Mouse (Mus musculus): Measurements from ENCODE around the gene Yipf2. TPM values are rescaled to one million over a fixed set of nuclear protein-coding genes. Genes with fewer than 3 reads are reported as not detected.
"Not testable (repeated sequence)": the region's sequence is repeated elsewhere in the genome, so short reads cannot be mapped to it uniquely, and the experiment has no call there.

Yipf2 gene
- total RNA-seq, 2 experiments from 2014 or later: 7.0 to 9.9 TPM

DNA sequence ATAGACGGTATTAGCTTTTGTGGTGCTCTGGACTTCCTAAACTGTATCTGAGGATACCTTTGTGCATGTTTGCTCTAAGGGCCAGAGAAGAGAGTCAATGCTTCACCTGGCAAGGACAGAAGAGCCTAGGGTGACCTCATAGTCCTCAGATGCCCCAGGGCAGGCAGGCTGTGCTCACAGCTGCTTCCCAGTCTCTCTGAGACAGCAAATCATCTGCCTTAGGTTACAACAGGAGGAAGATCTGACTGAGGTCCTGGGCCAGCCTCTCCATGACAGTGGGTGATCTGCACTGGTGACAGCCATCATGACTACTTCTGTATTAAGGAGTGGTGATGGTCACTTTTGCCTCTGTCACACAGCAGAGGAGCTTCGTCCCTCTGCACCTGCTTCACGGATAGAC, 33.5 kb downstream of the Yipf2 start:
- DNase-seq: no peak
- intact Hi-C loops (cut with DNase I): no loop called here

- DNase-seq: no peak
- intact Hi-C loops (cut with DNase I): no loop called here
Observed at GRCm38 (mm10) chr9:21558366-21558765, 34.3 kb downstream of the Yipf2 start.

DNA sequence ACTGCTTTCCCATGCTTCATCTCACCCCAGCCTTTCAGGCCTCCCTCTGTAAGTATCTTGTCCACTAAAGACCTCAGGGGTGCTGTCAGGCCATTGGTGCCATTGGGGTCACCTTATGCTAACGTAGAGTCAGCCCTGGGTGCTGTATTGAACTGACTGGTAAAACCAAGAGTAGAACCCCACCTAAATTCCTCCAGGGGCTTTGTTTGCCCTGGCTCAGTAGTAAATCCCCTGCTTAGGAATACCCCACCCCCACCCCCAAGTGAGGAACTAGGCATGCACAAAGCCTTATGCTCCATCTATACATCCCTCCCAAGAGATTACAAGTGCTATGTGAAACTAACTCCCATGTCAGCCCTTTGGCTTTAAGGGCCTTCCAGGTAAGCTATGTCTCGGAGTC, 35.1 kb downstream of the Yipf2 start:
- intact Hi-C loops (cut with DNase I): no loop called here
- no peak for DNase-seq

GRCm38 (mm10) chr9:21556996-21557395, 35.6 kb downstream of the Yipf2 start:
- intact Hi-C loops (cut with DNase I): no loop called here
- no peak for DNase-seq

DNA sequence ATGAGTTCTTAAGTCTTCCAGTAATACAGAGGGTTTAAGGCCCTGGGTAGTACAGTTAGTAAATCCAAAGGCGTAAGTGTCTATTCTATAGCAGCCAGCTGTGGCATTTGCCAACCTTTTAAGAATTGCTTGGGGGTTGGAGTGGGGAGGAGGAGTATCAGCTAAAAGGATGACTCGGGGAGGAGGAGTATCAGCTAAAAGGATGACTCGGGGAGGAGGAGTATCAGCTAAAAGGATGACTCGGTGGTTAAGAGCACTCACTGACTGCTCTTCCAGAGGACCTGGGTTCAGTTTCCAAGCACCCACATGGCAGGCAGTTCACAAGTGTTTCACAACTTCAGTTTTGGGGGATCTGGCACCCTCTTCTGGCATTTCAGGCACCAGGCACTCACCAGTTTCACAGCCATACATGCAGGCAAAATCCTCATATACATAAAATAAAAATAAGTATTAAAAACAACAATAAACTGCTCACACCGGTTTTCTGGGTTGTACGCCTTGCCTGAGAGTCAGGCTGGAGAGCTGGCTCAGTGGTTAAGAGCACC, 37.4 kb downstream of the Yipf2 start:
- no peak for DNase-seq
- intact Hi-C loops (cut with DNase I): no loop called here

GRCm38 (mm10) chr9:21553607-21554273, 38.9 kb downstream of the Yipf2 start:
- no peak for DNase-seq
- intact Hi-C loops (cut with DNase I): no loop called here

GRCm38 (mm10) chr9:21551049-21551448, 41.6 kb downstream of the Yipf2 start:
- intact Hi-C loops (cut with DNase I): no loop called here
- no peak for DNase-seq

DNA sequence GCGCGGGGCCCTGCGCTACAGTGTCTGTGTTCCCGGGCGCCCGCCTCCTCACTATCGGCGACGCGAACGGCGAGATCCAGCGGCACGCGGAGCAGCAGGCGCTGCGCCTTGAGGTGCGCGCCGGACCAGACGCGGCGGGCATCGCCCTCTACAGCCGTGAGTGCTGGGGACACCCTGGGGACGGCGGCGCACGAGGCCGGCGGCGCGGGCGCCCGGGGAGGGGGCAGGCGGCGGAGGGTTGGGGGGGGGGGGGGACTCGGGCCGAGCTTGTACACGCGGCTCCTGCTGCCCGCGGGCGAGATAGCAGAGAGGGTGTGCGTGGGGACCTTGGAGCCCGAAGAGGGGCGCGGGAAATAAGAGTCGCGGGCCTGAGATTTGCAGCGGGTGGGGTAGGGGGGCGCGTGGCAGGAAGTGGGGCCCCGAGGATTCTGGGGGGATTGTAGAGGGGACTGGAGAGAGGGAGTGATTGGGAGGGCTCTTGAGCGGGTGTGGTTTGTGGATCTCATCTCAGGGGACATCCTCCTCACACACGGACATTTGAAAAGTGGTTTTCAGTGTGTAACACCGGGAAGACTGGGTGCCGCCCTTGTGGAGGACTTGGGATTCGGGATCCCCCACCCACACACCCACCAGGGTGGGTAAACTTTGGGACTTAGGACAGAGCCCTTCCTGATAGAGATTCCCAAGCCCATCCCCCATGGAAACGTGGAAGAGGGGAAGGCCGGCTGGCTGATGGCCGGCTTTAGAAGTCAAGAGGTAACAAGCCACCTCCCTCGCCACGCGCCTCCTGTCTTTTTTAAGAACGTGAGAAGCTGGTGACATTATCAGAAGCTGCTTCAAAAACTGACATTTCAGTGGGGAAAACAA, 45.3 kb downstream of the Yipf2 start:
- intact Hi-C loops (cut with DNase I): no loop called here
- peak; percentile 40 for DNase-seq

GRCm38 (mm10) chr9:21546789-21547074, 45.9 kb downstream of the Yipf2 start, which contains the start of gene Carm1:
Gene Carm1, plus strand, starts transcription at chr9:21546894.
- no peak for DNase-seq
- intact Hi-C loops (cut with DNase I): no loop called here

- intact Hi-C loops (cut with DNase I): no loop called here
Observed at GRCm38 (mm10) chr9:21545916-21546788, 46.5 kb downstream of the Yipf2 start.

DNA sequence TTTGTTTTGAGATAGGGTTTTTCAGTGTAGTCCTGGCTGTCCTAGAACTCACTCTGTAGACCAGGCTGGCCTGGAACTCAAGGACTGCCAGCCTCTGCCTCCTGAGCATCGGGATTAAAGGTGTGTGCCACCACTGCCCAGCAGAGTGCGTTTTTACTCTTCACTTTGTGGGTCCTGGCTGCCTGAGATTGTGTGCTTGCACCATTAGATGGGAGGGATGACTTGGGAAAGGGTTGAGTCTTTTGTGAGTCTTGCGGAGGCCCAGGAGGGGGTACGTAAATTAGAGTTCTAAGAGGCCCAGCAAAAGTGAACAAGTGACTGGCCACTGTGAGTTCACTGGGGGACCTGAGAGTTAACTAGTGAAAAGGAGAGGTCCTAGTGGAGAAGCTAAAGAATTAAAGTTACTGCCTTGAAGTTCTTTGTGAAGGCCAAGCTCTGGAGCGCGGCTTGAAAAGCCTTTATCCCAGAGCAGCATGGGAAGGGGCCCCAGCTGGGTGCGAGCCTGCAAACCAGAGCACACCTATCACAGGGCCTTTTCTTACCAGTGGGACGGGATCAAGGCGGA, 47.2 kb downstream of the Yipf2 start:
- intact Hi-C loops (cut with DNase I): no loop called here
- DNase-seq: peak; percentile 6

More at GRCm38 (mm10) chr9:21545916-21546788, 46.5 kb downstream of the Yipf2 start:
- DNase-seq: peak; percentile 100

GRCm38 (mm10) chr9:21542001-21542400, 50.6 kb downstream of the Yipf2 start:
- intact Hi-C loops (cut with DNase I); DNase-seq: not testable (repeated sequence)

DNA sequence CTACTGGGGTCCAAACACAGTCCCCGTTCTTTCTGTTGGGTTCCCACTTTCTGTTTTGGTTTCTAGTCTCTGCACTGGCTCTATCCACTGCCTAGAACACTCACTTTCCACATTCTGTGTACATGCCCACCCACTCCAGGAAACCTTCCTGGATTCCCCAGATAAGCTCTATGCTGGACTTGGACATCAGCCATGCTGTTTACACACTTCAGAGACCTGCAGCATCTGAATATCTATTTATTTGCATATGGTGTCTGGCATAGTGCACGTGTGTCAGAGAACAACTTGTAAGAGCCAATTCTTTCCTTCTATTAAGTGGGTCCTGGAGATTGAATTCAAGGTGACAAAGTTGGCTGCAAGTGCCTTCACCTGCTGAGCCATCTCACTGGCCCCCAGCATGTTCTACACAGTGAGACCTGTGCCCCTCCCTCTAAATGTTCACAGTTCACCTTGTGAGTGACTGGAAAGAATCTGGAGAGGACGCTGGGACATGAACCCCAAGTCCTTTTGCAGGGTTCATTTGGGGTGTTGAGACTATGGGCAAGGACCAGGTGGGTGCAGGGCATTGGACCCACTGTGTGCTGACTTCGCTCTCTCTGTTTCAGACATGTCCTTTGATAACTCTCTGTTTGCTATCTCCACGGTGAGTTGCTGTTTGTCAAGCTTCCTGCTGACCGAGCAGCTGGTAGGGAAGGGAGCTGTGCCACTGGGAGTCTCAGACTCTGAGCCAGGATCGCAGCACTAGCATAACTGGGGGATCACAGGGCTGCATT, 52.5 kb downstream of the Yipf2 start:
- no peak for DNase-seq
- intact Hi-C loops (cut with DNase I): no loop called here

Small RNA genes lying within 50 kb of the gene (microRNA-seq; reads per million reads assigned to microRNA genes)
- gene Mir1946b: not detected

Other genes starting within 250 kb of the Yipf2 start
- gene Ilf3, start 225.0 kb downstream of the Yipf2 start, total RNA-seq (2021): 100 to 1,000 TPM; 170 to 172 TPM
- 10 to 100 TPM; 38.2 to 41.0 TPM for gene Qtrt1, start 181.0 kb downstream of the Yipf2 start, total RNA-seq (2021)
- gene Dnm2, start 167.9 kb downstream of the Yipf2 start, total RNA-seq (2021): 10 to 100 TPM; 87.1 to 92.7 TPM
- 10 to 100 TPM; 18.6 to 19.1 TPM for gene Tmed1, start 82.6 kb downstream of the Yipf2 start, total RNA-seq (2021)
- under 1 TPM; 0.44 to 0.64 TPM for gene AB124611, start 66.7 kb downstream of the Yipf2 start, total RNA-seq (2021)
- gene Carm1, start 45.9 kb downstream of the Yipf2 start, total RNA-seq (2021): 100 to 1,000 TPM; 108 to 124 TPM
- 10 to 100 TPM; 56.7 to 58.7 TPM for gene Timm29, start 106 bp downstream of the Yipf2 start, total RNA-seq (2021)
- 100 to 1,000 TPM; 185 to 186 TPM for gene Smarca4, start 23.3 kb upstream of the Yipf2 start, total RNA-seq (2021)
- gene Ldlr, start 130.7 kb upstream of the Yipf2 start, total RNA-seq (2021): 10 to 100 TPM; 25.2 to 32.4 TPM
- 1 to 10 TPM; 4.9 to 5.9 TPM for gene Spc24, start 167.5 kb upstream of the Yipf2 start, total RNA-seq (2021)
- 1 to 10 TPM; 8.7 to 9.7 TPM for gene Kank2, start 205.9 kb upstream of the Yipf2 start, total RNA-seq (2021)
- gene Angptl8, start 242.7 kb upstream of the Yipf2 start, total RNA-seq (2021): not detected

All from left cerebral cortex, postnatal 4 days (tissue).